Mouse (Mus musculus): ENCODE results near the gene Psmb7.

GRCm38 (mm10) chr2:38541101-38541500 is 102.8 kb downstream of the Psmb7 start:
- no peak for TF ChIP-seq CTCF (IDR thresholded peaks at IDR 0.05)
- TF ChIP-seq POLR2A (IDR thresholded peaks at IDR 0.05; ENCODE audit: insufficient read depth, low read depth, low read length), result no peak
